Mouse (Mus musculus): ENCODE results near the gene Proca1. TPM values are rescaled to one million over a fixed set of nuclear protein-coding genes. Genes with fewer than 3 reads are reported as not detected.
"Not testable (repeated sequence)": the region's sequence is repeated elsewhere in the genome, so short reads cannot be mapped to it uniquely, and the experiment has no call there.

The Proca1 gene
- total RNA-seq, 2 experiments from 2014 or later, result 1.1 to 1.2 TPM

- peak; percentile 67 for DNase-seq
These were observed 10.0 kb upstream of the Proca1 start, which contains the start of gene Rpl23a for GRCm38 (mm10) chr11:78182961-78183844. Rpl23a (minus strand) TSS chr11:78183584.

- DNase-seq, result no peak
These were observed 9.2 kb upstream of the Proca1 start for GRCm38 (mm10) chr11:78183884-78184514.

GRCm38 (mm10) chr11:78184702-78185101 lies 8.5 kb upstream of the Proca1 start:
- not testable (repeated sequence) for DNase-seq

GRCm38 (mm10) chr11:78188331-78189233 lies 4.6 kb upstream of the Proca1 start, which contains the start of gene Rab34:
Rab34 (plus strand) TSS chr11:78188430.
- DNase-seq, result peak; percentile 79

GRCm38 (mm10) chr11:78189234-78190040 lies 3.8 kb upstream of the Proca1 start:
- DNase-seq, result peak; percentile 73

GRCm38 (mm10) chr11:78190041-78190440 lies 3.2 kb upstream of the Proca1 start:
- no peak for DNase-seq

- peak; percentile 74 for DNase-seq
These were observed 1.4 kb downstream of the Proca1 start for GRCm38 (mm10) chr11:78194411-78195100.

- DNase-seq, result no peak
These were observed 2.1 kb downstream of the Proca1 start for GRCm38 (mm10) chr11:78195101-78195863.

- DNase-seq, result no peak
These were observed 9.2 kb downstream of the Proca1 start for GRCm38 (mm10) chr11:78202372-78202771.

GRCm38 (mm10) chr11:78204287-78204686 lies 11.1 kb downstream of the Proca1 start:
- no peak for DNase-seq

GRCm38 (mm10) chr11:78205361-78206206 lies 12.4 kb downstream of the Proca1 start:
- DNase-seq, result no peak

GRCm38 (mm10) chr11:78207190-78207589 lies 14.0 kb downstream of the Proca1 start:
- no peak for DNase-seq

- no peak for DNase-seq
These were observed 16.7 kb downstream of the Proca1 start for GRCm38 (mm10) chr11:78209886-78210285.

- no peak for DNase-seq
These were observed 17.4 kb downstream of the Proca1 start for GRCm38 (mm10) chr11:78210615-78211014.

GRCm38 (mm10) chr11:78211513-78211912 lies 18.3 kb downstream of the Proca1 start:
- no peak for DNase-seq

- DNase-seq, result no peak
These were observed 20.1 kb downstream of the Proca1 start for GRCm38 (mm10) chr11:78213086-78213817.

- no peak for DNase-seq
These were observed 22.6 kb downstream of the Proca1 start for GRCm38 (mm10) chr11:78215709-78216317.

GRCm38 (mm10) chr11:78223586-78223985 lies 30.4 kb downstream of the Proca1 start:
- DNase-seq, result no peak

Measured in gastrocnemius, postnatal 10 days (tissue).